Mouse (Mus musculus): ENCODE measurements around the gene Akr1b10. TPM values are rescaled to one million over a fixed set of nuclear protein-coding genes. Genes with fewer than 3 reads are reported as not detected.
"Not testable (repeated sequence)": the region's sequence is repeated elsewhere in the genome, so short reads cannot be mapped to it uniquely, and the experiment has no call there.

Gene Akr1b10
- polyA plus RNA-seq, 1 experiment from 2014 or later = 12.1 TPM

DNA sequence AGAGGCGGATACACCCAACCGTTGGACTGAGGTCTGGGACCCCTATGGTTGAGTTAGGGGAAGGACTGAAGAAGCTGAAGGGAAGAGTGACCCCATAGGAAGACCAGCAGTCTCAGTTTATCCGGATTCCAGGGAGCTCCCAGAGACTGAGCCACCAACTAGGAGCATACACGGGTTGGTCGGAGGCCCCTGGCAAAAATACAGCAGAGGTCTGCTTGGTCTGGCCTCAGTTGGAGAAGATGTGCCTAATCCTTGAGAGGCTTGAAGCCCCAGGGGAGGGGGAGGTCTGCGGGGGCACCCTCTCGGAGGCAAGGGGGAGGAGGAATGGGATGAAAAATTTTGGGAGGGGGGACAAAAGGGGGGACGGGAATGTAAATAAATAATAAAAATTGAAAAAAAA lies 617 bp upstream of the Akr1b10 start:
- no peak overlapping the region for H3K27ac ChIP-seq
- no peak overlapping the region for H3K9ac ChIP-seq
- 49% methylated on average over 8 of the region's 8 CpGs for WGBS
- no peaks in the 10 kb centered on the region for H3K27me3 ChIP-seq
- H3K9me3 ChIP-seq = no peaks in the 10 kb centered on the region
- H3K36me3 ChIP-seq = no peaks in the 10 kb centered on the region
- peak overlapping the region; percentile 80 for H3K4me2 ChIP-seq (replicated peaks)
- ATAC-seq (ENCODE audit: low FRiP score, low read depth) = no peak
- no peak overlapping the region for H3K4me3 ChIP-seq
- peaks cover 16% of the 10 kb centered on the region for H3K4me1 ChIP-seq

DNA sequence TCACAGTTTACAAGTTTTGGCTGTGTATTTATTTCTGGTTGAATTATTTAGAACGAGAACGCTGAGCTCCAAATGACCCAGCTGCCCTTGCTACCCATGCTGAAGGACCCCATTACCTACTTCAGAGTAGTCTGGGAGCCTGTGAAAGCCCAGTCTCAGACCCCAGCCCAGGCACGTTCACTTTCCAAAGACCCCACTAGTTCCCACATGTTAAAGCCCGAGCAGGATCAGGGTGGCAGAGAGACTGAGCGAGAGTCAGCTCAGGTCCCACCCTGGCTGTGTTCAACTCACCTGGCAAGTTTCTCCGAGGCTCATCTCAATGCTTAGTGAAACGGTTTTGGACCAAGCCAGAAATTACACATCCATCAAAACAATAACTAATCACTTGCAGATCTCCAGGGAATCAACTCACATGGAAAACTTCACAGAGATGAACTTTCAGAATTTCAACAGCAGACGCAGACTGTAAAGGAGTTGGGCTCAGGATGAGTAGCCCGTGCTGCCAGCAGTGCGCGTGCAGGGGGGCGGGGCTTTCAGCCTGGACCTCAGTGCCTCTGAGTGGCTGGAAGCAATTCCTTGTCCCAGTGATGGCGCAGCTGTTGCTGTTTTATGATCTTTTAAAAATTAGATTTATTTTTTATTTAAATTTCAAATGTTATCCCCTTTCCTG lies 818 bp downstream of the Akr1b10 start:
- Histone ChIP-seq H3K4me2 (replicated peaks) (peak overlapping the region; percentile 80), H3K9me3 (no peaks in the 10 kb centered on the region), H3K27ac (peak overlapping the region; percentile 67; the same call in 1 of the 2 replicates), H3K4me3 (peak overlapping the region; percentile 49), H3K36me3 (no peaks in the 10 kb centered on the region), H3K9ac (peak overlapping the region; percentile 66), H3K27me3 (no peaks in the 10 kb centered on the region), H3K4me1 (peaks cover 16% of the 10 kb centered on the region)
- 1% methylated on average over 13 of the region's 13 CpGs for WGBS
- ATAC-seq (ENCODE audit: low FRiP score, low read depth) = peak; percentile 74; the same call in 1 of the 2 replicates

GRCm38 (mm10) chr6:34388420-34389156 lies 4.6 kb downstream of the Akr1b10 start:
- 78% methylated on average over 4 of the region's 4 CpGs for WGBS
- Histone ChIP-seq H3K9ac (no peak overlapping the region), H3K36me3 (peaks cover 13% of the 10 kb centered on the region), H3K4me1 (peaks cover 16% of the 10 kb centered on the region), H3K27ac (no peak overlapping the region), H3K4me3 (no peak overlapping the region), H3K9me3 (0 out of 2 replicates have a peak, but pooled peaks cover 6% of the 10 kb centered on the region), H3K27me3 (no peaks in the 10 kb centered on the region), H3K4me2 (replicated peaks) (no peak overlapping the region)
- 0 out of 2 replicates have a peak, but pooled peaks have one; percentile 52 for ATAC-seq (ENCODE audit: low FRiP score, low read depth)

- H3K27me3 ChIP-seq = no peaks in the 10 kb centered on the region
- 68% methylated on average over 5 of the region's 5 CpGs for WGBS
Measured at GRCm38 (mm10) chr6:34395897-34396296, 11.9 kb downstream of the Akr1b10 start.

DNA sequence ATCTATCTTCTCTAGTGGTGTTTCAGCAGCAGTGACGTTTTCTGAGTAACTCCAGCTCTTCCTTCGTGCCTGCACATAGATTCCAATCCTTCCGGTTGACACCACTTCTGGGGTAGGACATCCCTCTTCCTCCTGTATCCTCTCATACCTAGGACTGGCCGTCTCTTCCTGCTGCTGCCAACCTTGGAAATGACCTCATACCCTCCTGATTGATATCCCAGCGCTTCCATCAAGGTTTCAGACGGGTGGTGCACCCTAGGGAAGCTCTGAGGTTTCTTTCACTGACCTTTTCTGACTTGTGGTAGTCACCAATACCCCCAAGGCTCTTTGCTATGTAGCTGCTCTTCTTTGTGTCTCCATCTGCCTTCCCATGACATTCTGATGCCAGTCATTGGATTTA lies 14.4 kb downstream of the Akr1b10 start:
- Histone ChIP-seq H3K4me2 (replicated peaks) (no peak overlapping the region), H3K36me3 (0 out of 2 replicates have a peak, but pooled peaks cover 4% of the 10 kb centered on the region), H3K27ac (no peak overlapping the region), H3K4me3 (no peak overlapping the region), H3K9me3 (no peaks in the 10 kb centered on the region), H3K27me3 (no peaks in the 10 kb centered on the region), H3K4me1 (no peaks in the 10 kb centered on the region), H3K9ac (no peak overlapping the region)
- no peak for ATAC-seq (ENCODE audit: low FRiP score, low read depth)
- 88% methylated on average over 6 of the region's 6 CpGs for WGBS

More at GRCm38 (mm10) chr6:34395897-34396296, 11.9 kb downstream of the Akr1b10 start:
- no peak for ATAC-seq (ENCODE audit: low FRiP score, low read depth)
- H3K4me1 ChIP-seq = no peaks in the 10 kb centered on the region
- H3K4me2 ChIP-seq (replicated peaks) = no peak overlapping the region
- H3K27ac ChIP-seq = no peak overlapping the region
- H3K9ac ChIP-seq = no peak overlapping the region
- 0 out of 2 replicates have a peak, but pooled peaks cover 3% of the 10 kb centered on the region for H3K9me3 ChIP-seq
- no peak overlapping the region for H3K4me3 ChIP-seq
- H3K36me3 ChIP-seq = peaks cover 11% of the 10 kb centered on the region

DNA sequence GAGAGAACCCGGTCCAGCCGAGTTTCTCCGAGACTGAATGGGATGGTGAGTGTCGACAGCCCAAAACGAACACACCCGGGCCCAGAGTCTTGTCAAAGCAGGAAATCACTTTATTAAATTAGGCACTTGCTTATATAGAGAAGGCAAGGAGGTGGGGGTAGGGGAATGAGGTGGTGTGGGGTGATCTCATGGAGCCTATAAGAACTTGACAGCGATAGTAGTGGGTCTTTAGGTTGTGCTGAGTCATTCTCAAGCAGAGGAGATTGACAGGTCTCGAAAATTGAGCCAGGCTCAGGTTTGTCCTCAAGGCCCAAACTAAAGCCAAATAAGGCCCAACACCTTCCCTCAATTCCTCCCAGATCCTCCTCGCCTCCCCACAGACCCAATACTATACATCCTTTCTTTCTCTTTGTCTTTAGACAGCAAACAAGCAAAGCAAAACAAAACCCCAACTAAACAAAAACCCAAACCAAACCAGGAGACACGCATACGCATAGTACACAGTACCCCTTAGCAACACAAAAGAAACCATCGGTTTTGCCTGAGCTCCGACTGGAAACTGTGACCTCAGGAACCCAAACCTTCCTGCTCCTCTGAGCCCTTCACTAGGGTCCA lies 15.7 kb downstream of the Akr1b10 start:
- no peaks in the 10 kb centered on the region for H3K4me1 ChIP-seq
- H3K9ac ChIP-seq = no peak overlapping the region
- ATAC-seq (ENCODE audit: low FRiP score, low read depth) = no peak
- no peaks in the 10 kb centered on the region for H3K9me3 ChIP-seq
- no peaks in the 10 kb centered on the region for H3K36me3 ChIP-seq
- H3K4me2 ChIP-seq (replicated peaks) = no peak overlapping the region
- H3K27ac ChIP-seq = no peak overlapping the region
- H3K4me3 ChIP-seq = no peak overlapping the region
- 79% methylated on average over 13 of the region's 13 CpGs for WGBS
- H3K27me3 ChIP-seq = no peaks in the 10 kb centered on the region

DNA sequence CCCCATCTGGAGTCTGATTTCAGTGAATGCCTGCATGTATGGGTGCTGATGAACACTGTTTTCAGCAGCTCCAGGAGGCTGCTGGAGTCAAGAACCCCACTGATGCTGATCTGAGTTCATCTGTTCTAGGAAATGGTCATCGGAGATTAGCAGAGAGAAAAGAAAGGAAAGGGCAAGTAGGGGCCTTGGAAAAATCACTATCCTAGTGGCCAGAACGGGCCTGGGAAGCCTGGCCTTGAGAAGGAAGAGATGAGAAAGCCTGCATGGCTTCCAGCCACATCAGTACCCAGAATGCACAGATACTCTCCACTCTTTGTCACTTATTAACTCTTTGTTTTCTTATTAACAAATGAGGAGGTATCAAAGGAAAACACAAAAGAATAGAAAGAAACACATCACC lies 16.7 kb downstream of the Akr1b10 start:
- no peaks in the 10 kb centered on the region for H3K36me3 ChIP-seq
- ATAC-seq (ENCODE audit: low FRiP score, low read depth) = no peak
- no peak overlapping the region for H3K4me3 ChIP-seq
- no peaks in the 10 kb centered on the region for H3K27me3 ChIP-seq
- H3K4me2 ChIP-seq (replicated peaks) = no peak overlapping the region
- no peak overlapping the region for H3K9ac ChIP-seq
- no peaks in the 10 kb centered on the region for H3K4me1 ChIP-seq
- 83% methylated on average over 2 of the region's 2 CpGs for WGBS
- no peak overlapping the region for H3K27ac ChIP-seq
- H3K9me3 ChIP-seq = no peaks in the 10 kb centered on the region

GRCm38 (mm10) chr6:34406746-34407145 lies 22.7 kb downstream of the Akr1b10 start:
- no peak overlapping the region for H3K27ac ChIP-seq
- H3K27me3 ChIP-seq = no peaks in the 10 kb centered on the region
- H3K4me3 ChIP-seq = no peak overlapping the region
- no peaks in the 10 kb centered on the region for H3K36me3 ChIP-seq
- ATAC-seq (ENCODE audit: low FRiP score, low read depth) = no peak
- no peak overlapping the region for H3K9ac ChIP-seq
- no peaks in the 10 kb centered on the region for H3K4me1 ChIP-seq
- H3K4me2 ChIP-seq (replicated peaks) = no peak overlapping the region
- 83% methylated on average over 4 of the region's 4 CpGs for WGBS
- H3K9me3 ChIP-seq = no peaks in the 10 kb centered on the region

DNA sequence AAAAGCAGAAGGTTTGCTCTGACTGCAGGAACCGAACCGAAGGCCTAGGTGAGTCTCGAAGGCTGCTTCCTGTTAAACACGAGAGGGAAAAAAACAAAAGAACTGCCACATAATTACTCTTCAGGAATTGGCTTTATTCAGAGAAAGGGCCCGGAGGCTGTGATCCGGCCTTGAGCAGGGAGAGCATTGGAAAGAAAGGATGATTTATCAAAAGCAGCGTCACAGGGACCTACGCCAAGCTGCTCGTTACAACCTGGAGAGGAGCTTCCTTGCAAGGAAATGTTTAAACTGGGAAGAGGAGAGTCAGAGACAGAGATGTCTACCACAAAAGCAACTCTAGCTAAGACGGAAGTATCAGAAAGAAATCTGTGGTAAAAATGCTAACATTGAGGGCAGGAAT lies 23.4 kb downstream of the Akr1b10 start:
- Histone ChIP-seq H3K4me1 (no peaks in the 10 kb centered on the region), H3K9ac (no peak overlapping the region), H3K4me2 (replicated peaks) (no peak overlapping the region), H3K4me3 (no peak overlapping the region), H3K27me3 (no peaks in the 10 kb centered on the region), H3K27ac (no peak overlapping the region), H3K36me3 (no peaks in the 10 kb centered on the region), H3K9me3 (no peaks in the 10 kb centered on the region)
- no peak for ATAC-seq (ENCODE audit: low FRiP score, low read depth)
- WGBS = 74% methylated on average over 10 of the region's 10 CpGs

GRCm38 (mm10) chr6:34412023-34412422 lies 28.0 kb downstream of the Akr1b10 start, which contains the start of gene Akr1b7:
Gene Akr1b7 (plus strand): TSS chr6:34412334.
- Histone ChIP-seq H3K9me3 (no peaks in the 10 kb centered on the region), H3K9ac (no peak within 1 kb of the TSS), H3K27me3 (no peaks in the 10 kb centered on the region), H3K36me3 (no peaks in the 10 kb centered on the region), H3K4me3 (no peak within 1 kb of the TSS), H3K27ac (no peak within 1 kb of the TSS), H3K4me2 (replicated peaks) (no peak within 1 kb of the TSS), H3K4me1 (no peaks in the 10 kb centered on the region)
- WGBS = 48% methylated on average over 6 of the region's 6 CpGs
- ATAC-seq (ENCODE audit: low FRiP score, low read depth) = no peak

GRCm38 (mm10) chr6:34412688-34413087 lies 28.7 kb downstream of the Akr1b10 start:
- H3K4me1 ChIP-seq = no peaks in the 10 kb centered on the region
- no peaks in the 10 kb centered on the region for H3K27me3 ChIP-seq
- no peaks in the 10 kb centered on the region for H3K9me3 ChIP-seq
- ATAC-seq (ENCODE audit: low FRiP score, low read depth) = no peak
- H3K4me3 ChIP-seq = no peak overlapping the region
- no peak overlapping the region for H3K9ac ChIP-seq
- H3K27ac ChIP-seq = no peak overlapping the region
- H3K4me2 ChIP-seq (replicated peaks) = no peak overlapping the region
- WGBS = 72% methylated on average over 1 of the region's 1 CpGs
- no peaks in the 10 kb centered on the region for H3K36me3 ChIP-seq

GRCm38 (mm10) chr6:34413386-34413785 lies 29.4 kb downstream of the Akr1b10 start:
- not testable (repeated sequence) for ATAC-seq (ENCODE audit: low FRiP score, low read depth); H3K36me3 ChIP-seq; H3K9ac ChIP-seq; H3K4me2 ChIP-seq (replicated peaks); H3K4me1 ChIP-seq; H3K9me3 ChIP-seq; H3K27me3 ChIP-seq; H3K27ac ChIP-seq; H3K4me3 ChIP-seq
- WGBS = 61% methylated on average over 1 of the region's 1 CpGs
